Mouse (Mus musculus) ES-E14 (cell line): Measurements from ENCODE around the gene Mylk4. TPM values are rescaled to one million over a fixed set of nuclear protein-coding genes. Genes with fewer than 3 reads are reported as not detected.

Experiments used
- DNase-seq: peaks from one replicate; pipeline ENCODE4 v3.0.0-alpha.2; 2013; ENCODE audit warnings: low read depth, low spot score
- H3K27ac ChIP-seq: 2 replicates; pipeline ENCODE4 v1.5.1; 2012; ENCODE audit warnings: low read depth, mild to moderate bottlenecking, low read length, moderate library complexity, mixed read lengths; ENCODE audit not compliant: poor library complexity, insufficient read depth, severe bottlenecking
- H3K36me3 ChIP-seq: 2 replicates; pipeline ENCODE4 v1.6.1; 2012; ENCODE audit warnings: mild to moderate bottlenecking, low read length, moderate library complexity, mixed read lengths; ENCODE audit not compliant: control insufficient read depth, poor library complexity, insufficient read depth, severe bottlenecking
- H3K4me1 ChIP-seq, 2 experiments: fragments of 150-350 bp in 1 of 2; sonication (generic) in 1 of 2; 2 replicates each; pipeline ENCODE4 v1.6.1; 2012; ENCODE audit warnings: low read length in 2 of 2, mild to moderate bottlenecking in 1 of 2, mixed read lengths in 1 of 2; ENCODE audit not compliant: control insufficient read depth in 2 of 2, insufficient read depth in 2 of 2, poor library complexity in 1 of 2
- H3K4me3 ChIP-seq, 2 experiments: fragments of 150-350 bp in 1 of 2; sonication (generic) in 1 of 2; 2 replicates each; pipeline ENCODE4 v1.5.1; 2012; ENCODE audit warnings: low read length in 2 of 2, low read depth in 1 of 2, mild to moderate bottlenecking in 1 of 2, mixed read lengths in 1 of 2; ENCODE audit not compliant: insufficient read depth in 1 of 2, poor library complexity in 1 of 2, severe bottlenecking in 1 of 2
- H3K9ac ChIP-seq: 2 replicates; pipeline ENCODE4 v1.6.1; 2012; ENCODE audit warnings: low read depth, mild to moderate bottlenecking, low read length, mixed read lengths; ENCODE audit not compliant: poor library complexity, insufficient read depth, severe bottlenecking
- H3K9me3 ChIP-seq: fragments of 150-350 bp; sonication (generic); 2 replicates; pipeline ENCODE4 v1.6.1; 2012; ENCODE audit warnings: low read depth, mild to moderate bottlenecking, low read length; ENCODE audit not compliant: control insufficient read depth, insufficient read depth
- CHD2 ChIP-seq: IDR thresholded peaks from 2 replicates; pipeline ENCODE4 v1.6.1; 2014; ENCODE audit warnings: mild to moderate bottlenecking, low read depth, low read length, inconsistent platforms
- HCFC1 ChIP-seq: IDR thresholded peaks from 2 replicates; pipeline ENCODE4 v1.6.1; 2012; ENCODE audit warnings: low read length, inconsistent platforms, borderline replicate concordance; ENCODE audit not compliant: insufficient read depth
- MAFK ChIP-seq: IDR thresholded peaks from 2 replicates; pipeline ENCODE4 v1.6.1; 2014; ENCODE audit warnings: mild to moderate bottlenecking, low read depth, low read length, inconsistent platforms; ENCODE audit not compliant: insufficient read depth
- ZC3H11A ChIP-seq: IDR thresholded peaks from 2 replicates; pipeline ENCODE4 v1.6.1; 2012; ENCODE audit warnings: low read depth, mild to moderate bottlenecking, inconsistent platforms, low read length, borderline replicate concordance
- ZNF384 ChIP-seq: IDR thresholded peaks from 2 replicates; pipeline ENCODE4 v1.6.1; 2012; ENCODE audit warnings: low read depth, low read length, inconsistent platforms
- in situ Hi-C, 2 experiments: fragments of 600-800 bp; cut with MboI; formaldehyde crosslinking; loops; one replicate each; pipeline ENCODE4 v1.15.1; 2025; ENCODE audit warnings: low sequenced_read_pairs in 2 of 2, inconsistent platforms in 1 of 2; ENCODE audit not compliant: unreplicated experiment in 2 of 2
- total RNA-seq: library from RNA; depleted of rRNA; stranded (reverse); fragments of 300-350 nt; gene quantifications from 2 replicates; pipeline ENCODE4 v1.2.3, GENCODE M21; 2012

Gene Mylk4
- total RNA-seq, 1 experiment = not detected

DNA sequence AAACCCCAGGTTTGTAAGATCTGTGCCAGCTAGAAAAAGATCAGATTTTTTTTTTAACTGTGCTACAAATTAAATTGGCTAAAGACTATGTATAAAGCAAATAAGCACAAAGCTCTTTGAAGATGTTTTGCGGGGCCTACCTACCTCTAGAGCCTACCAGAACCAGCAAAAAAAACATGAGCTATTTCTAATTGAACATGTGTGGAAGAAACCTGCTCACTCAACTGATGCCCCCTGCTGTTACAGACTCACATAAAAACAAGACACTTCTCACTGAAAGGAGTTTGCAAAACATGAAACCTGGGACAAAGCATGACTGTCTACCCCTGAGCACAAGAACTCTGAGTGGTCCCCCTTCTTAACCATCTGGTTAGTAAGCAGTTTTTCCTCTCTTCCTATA lies 13.3 kb upstream of the Mylk4 start:
- no peaks in the 10 kb centered on the region for H3K4me1 ChIP-seq
- no peaks in the 10 kb centered on the region for H3K36me3 ChIP-seq
- H3K27ac ChIP-seq = no peak overlapping the region
- in situ Hi-C loops = no loop called here
- DNase-seq = no peak
- no peak for TF ChIP-seq HCFC1
- TF ChIP-seq ZNF384 = no peak
- TF ChIP-seq MAFK = no peak
- no peak for TF ChIP-seq ZC3H11A
- TF ChIP-seq CHD2 = no peak
- H3K9ac ChIP-seq = no peak overlapping the region
- no peaks in the 10 kb centered on the region for H3K9me3 ChIP-seq
- no peak overlapping the region for H3K4me3 ChIP-seq

DNA sequence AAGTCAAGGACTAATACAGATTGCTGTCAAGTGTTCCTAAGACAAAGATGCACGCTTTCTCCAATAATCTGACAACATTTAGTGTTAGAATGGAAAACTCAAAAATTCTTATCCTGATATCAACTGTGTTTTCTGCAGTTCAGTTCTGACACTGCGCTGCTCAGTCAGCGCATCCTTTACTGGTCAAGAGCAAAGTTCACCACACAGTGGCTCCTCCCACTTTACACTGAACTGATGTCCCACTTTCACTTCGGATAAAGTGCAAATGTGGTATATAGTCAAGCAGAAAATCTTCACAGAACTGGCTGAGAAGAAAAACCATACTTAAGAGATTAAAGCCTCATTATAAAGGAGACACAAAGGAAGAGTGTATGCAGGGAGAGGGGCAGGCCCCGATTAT lies 11.4 kb upstream of the Mylk4 start:
- TF ChIP-seq HCFC1 (no peak), MAFK (no peak), ZNF384 (no peak), ZC3H11A (no peak), CHD2 (no peak)
- Histone ChIP-seq H3K4me3 (no peak overlapping the region), H3K9me3 (no peaks in the 10 kb centered on the region), H3K27ac (no peak overlapping the region), H3K9ac (no peak overlapping the region), H3K4me1 (no peaks in the 10 kb centered on the region), H3K36me3 (no peaks in the 10 kb centered on the region)
- DNase-seq = no peak
- in situ Hi-C loops = no loop called here

DNA sequence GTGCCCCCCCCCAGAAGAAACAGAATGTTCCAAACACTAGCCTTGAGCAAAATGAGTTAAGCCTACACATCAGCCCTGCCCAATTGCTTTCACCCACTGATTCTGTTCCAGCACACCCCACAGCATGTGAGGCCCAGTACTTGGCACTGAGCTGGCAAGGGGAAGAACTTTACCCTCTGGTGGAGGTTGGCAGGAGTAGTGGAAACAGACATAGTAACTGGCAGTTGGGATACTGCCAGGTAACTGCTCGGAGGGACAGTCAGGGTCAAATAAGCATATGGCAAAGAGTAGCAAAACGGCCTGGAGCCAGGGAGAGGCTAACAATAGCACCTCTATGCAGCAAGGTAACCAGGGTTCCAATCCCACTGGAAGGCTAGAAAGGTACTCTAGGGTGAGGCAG lies 10.9 kb upstream of the Mylk4 start:
- Histone ChIP-seq H3K9me3 (no peaks in the 10 kb centered on the region), H3K4me3 (no peak overlapping the region), H3K27ac (no peak overlapping the region), H3K4me1 (no peaks in the 10 kb centered on the region), H3K36me3 (no peaks in the 10 kb centered on the region), H3K9ac (no peak overlapping the region)
- TF ChIP-seq ZC3H11A (no peak), CHD2 (no peak), MAFK (no peak), HCFC1 (no peak), ZNF384 (no peak)
- in situ Hi-C loops = no loop called here
- no peak for DNase-seq

DNA sequence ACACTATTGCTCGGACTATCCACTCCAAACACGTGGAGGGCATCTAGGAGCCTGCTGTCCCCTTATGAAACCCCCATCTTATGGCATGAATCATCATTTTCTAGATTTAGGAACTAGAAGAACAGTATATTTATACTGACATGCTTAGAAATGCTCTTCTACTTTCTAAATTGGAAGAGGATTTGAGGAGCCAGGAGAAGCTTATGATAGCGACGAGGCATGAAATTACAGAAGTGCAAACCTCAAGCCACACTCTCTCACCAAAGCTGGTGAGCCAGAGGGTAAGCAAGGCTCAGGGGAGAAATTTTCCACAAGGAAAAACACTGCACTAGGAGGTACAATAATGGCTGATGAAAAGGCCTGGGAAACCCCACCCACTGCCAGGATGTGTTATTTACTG lies 6.0 kb upstream of the Mylk4 start:
- Histone ChIP-seq H3K9ac (no peak overlapping the region), H3K27ac (no peak overlapping the region), H3K4me3 (no peak overlapping the region), H3K36me3 (no peaks in the 10 kb centered on the region), H3K9me3 (no peaks in the 10 kb centered on the region), H3K4me1 (no peaks in the 10 kb centered on the region)
- DNase-seq = no peak
- in situ Hi-C loops = no loop called here
- TF ChIP-seq HCFC1 = no peak
- no peak for TF ChIP-seq ZC3H11A
- no peak for TF ChIP-seq CHD2
- no peak for TF ChIP-seq ZNF384

DNA sequence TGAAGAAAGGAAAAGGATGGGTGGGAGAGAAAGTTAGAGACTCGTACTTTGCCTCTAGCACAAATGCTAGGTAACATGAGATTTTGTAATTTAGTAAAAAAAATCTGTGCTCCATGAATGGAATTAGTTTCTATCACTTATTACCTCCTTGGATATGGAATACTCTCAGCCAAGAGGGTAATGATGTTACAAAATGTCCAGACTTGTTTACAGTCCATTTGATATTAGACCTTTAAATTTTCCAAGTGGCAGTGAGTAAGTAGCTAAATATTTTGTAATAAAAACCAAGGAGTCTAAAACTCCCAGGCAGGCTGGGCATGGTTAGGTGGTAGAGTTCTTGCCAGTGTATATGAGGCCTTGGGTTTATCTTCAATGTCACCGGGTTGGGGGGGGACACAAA lies 3.8 kb upstream of the Mylk4 start:
- Histone ChIP-seq H3K4me1 (no peaks in the 10 kb centered on the region), H3K9me3 (no peaks in the 10 kb centered on the region), H3K4me3 (no peak overlapping the region), H3K9ac (no peak overlapping the region), H3K36me3 (no peaks in the 10 kb centered on the region), H3K27ac (no peak overlapping the region)
- in situ Hi-C loops = no loop called here
- DNase-seq = no peak
- TF ChIP-seq MAFK (no peak), CHD2 (no peak), HCFC1 (no peak)
